Mouse (Mus musculus): ENCODE measurements at regions not wholly inside any gene's neighbourhood (a gene's known extent, or its start where the extent isn't known, plus 50 kb on each side); places are given as distances from the start of the nearest gene placed in this dataset. TPM values are rescaled to one million over a fixed set of nuclear protein-coding genes. Genes with fewer than 3 reads are reported as not detected.
A peak's percentile ranks its signal among the peaks of the same experiment; 100 is the strongest.

DNA sequence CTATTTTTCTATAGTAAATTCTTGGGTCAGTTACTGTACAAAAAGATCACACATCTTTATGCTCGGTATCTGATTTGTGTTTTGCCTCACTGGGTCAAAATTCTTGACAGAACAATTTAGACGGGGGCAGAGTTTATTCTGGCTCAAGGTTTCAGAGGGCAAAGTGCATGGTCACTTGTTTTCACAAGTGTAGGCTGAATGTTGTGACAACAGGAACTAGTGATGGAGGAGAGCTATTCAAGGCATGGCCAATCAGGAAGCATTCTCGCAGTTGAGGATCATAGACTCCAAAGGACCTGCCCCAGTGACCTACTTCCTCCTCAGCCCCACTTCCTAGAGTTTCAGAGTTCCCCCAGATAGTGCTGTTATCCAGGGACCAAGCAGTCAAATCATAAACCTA is 639.1 kb downstream of the Sox6 start:
- H3K9me3 ChIP-seq (ENCODE audit: low read length) = no peaks in the 10 kb centered on the region
- ATAC-seq = no peak

DNA sequence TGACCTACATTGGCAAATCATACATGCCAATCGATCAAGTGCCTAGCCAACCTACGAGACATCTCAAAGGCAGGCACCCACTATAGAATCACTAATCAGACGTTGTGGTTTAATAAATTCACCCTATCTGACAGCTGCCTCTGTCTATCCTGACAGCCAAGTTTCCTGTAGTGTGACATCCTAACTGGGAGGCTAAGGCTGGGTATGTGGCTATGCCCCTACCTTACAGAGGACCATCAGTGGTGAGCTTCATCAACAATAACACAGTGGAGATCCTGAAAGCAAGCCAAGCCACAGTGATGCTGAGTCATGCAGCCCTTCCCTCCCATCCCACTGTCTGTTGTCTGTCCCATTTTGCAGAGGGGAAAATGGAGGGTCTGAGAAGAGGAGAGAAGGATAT is 630.7 kb downstream of the Sox6 start:
- H3K4me1 ChIP-seq (ENCODE audit: insufficient read depth, low read depth, low read length) = no peaks in the 10 kb centered on the region
- TF ChIP-seq EP300 (IDR thresholded peaks at IDR 0.05) (no peak), CTCF (IDR thresholded peaks at IDR 0.05) (no peak)
- no peaks in the 10 kb centered on the region for H3K27me3 ChIP-seq (replicated peaks; ENCODE audit: insufficient read depth, low read length)
- no peak overlapping the region for H3K27ac ChIP-seq (ENCODE audit: low read length)
- no peak overlapping the region for H3K4me2 ChIP-seq (replicated peaks; ENCODE audit: low read depth, low read length)
- no peak overlapping the region for H3K4me3 ChIP-seq (ENCODE audit: low read depth, low read length)
- no peak for ATAC-seq
- WGBS = 78% methylated on average over 3 of the region's 3 CpGs
- H3K9me3 ChIP-seq (ENCODE audit: low read length) = no peaks in the 10 kb centered on the region
- H3K36me3 ChIP-seq (ENCODE audit: insufficient read depth, low read length) = no peaks in the 10 kb centered on the region
- H3K9ac ChIP-seq (replicated peaks; ENCODE audit: low read depth) = no peak overlapping the region
- DNase-seq (ENCODE audit: low spot score) = no peak

More for the DNA sequence above, 639.1 kb downstream of the Sox6 start:
- H3K4me3 ChIP-seq (ENCODE audit: low read depth, low read length) = no peak overlapping the region
- H3K36me3 ChIP-seq (ENCODE audit: insufficient read depth, low read length) = no peaks in the 10 kb centered on the region
- no peaks in the 10 kb centered on the region for H3K4me1 ChIP-seq (ENCODE audit: insufficient read depth, low read depth, low read length)
- no peak for DNase-seq (ENCODE audit: low spot score)
- H3K27ac ChIP-seq (ENCODE audit: low read length) = no peak overlapping the region
- 46% methylated on average over 3 of the region's 3 CpGs for WGBS
- H3K4me2 ChIP-seq (replicated peaks; ENCODE audit: low read depth, low read length) = no peak overlapping the region
- no peak overlapping the region for H3K9ac ChIP-seq (replicated peaks; ENCODE audit: low read depth)
- TF ChIP-seq EP300 (IDR thresholded peaks at IDR 0.05) = no peak
- no peak for TF ChIP-seq CTCF (IDR thresholded peaks at IDR 0.05)
- H3K27me3 ChIP-seq (replicated peaks; ENCODE audit: insufficient read depth, low read length) = no peaks in the 10 kb centered on the region

DNA sequence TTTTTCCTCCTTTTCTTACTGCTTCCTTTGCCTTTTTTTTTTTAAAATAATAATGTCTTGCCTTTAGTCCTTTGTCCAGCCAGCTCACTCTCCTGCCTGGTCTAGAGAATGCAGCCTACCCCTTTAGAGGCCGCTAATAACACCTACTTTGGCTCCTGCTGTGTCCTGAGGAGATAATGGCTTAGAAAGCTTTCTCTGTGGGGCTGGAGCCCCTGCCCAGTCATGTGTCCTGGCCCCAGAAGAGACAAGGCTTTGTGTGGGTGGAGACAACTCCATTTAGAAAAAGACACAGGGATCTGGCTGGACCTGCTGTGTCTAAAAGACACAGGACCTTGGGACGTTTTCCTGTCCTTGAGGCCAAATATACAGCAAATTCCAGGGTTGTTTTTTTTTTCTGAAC is 629.7 kb downstream of the Sox6 start:
- Histone ChIP-seq H3K27ac (ENCODE audit: low read length) (no peak overlapping the region), H3K9me3 (ENCODE audit: low read length) (no peaks in the 10 kb centered on the region), H3K4me1 (ENCODE audit: insufficient read depth, low read depth, low read length) (no peaks in the 10 kb centered on the region), H3K4me3 (ENCODE audit: low read depth, low read length) (no peak overlapping the region), H3K27me3 (replicated peaks; ENCODE audit: insufficient read depth, low read length) (no peaks in the 10 kb centered on the region), H3K36me3 (ENCODE audit: insufficient read depth, low read length) (no peaks in the 10 kb centered on the region), H3K9ac (replicated peaks; ENCODE audit: low read depth) (no peak overlapping the region), H3K4me2 (replicated peaks; ENCODE audit: low read depth, low read length) (no peak overlapping the region)
- 55% methylated on average over 2 of the region's 2 CpGs for WGBS
- DNase-seq (ENCODE audit: low spot score) (no peak), ATAC-seq (no peak)
- TF ChIP-seq EP300 (IDR thresholded peaks at IDR 0.05) = no peak
- no peak for TF ChIP-seq CTCF (IDR thresholded peaks at IDR 0.05)

DNA sequence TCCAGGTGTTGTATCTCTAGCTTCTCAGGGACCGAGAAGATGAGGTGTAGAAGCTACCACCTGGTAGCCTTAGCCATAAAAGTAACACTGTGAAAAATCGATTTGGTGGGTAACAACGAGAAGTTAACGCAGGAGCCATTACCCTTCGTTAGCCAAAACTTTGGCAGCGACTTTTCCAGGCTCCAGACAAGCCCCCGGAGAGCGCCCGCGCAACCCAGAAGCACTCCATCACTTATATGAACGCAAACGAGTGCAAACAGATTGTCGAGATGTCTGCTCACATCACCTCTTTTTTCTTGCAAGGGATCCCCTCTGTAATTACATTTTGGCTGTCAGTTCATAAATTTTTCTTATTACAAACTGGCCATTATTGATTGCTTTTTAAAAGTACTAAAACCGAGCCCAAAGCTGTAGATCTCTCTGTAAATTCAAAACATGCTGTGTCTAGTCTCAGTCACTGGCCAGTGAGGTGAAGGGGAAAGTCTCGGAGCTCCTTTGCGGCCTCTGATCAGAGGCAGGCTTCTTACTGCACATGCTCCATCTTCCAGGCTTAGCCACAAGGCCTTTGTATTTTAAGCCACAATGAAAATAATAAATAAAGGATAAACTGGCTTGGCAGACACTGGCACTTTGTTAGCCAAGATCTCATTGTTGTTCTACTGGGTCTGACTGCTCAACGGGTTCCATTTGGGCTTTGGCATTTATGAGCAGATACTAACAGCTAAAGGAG is 627.9 kb downstream of the Sox6 start:
- Histone ChIP-seq H3K9ac (replicated peaks; ENCODE audit: low read depth) (no peak overlapping the region), H3K4me2 (replicated peaks; ENCODE audit: low read depth, low read length) (no peak overlapping the region), H3K4me1 (ENCODE audit: insufficient read depth, low read depth, low read length) (no peaks in the 10 kb centered on the region), H3K27ac (ENCODE audit: low read length) (no peak overlapping the region), H3K9me3 (ENCODE audit: low read length) (no peaks in the 10 kb centered on the region), H3K27me3 (replicated peaks; ENCODE audit: insufficient read depth, low read length) (no peaks in the 10 kb centered on the region), H3K4me3 (ENCODE audit: low read depth, low read length) (no peak overlapping the region), H3K36me3 (ENCODE audit: insufficient read depth, low read length) (no peaks in the 10 kb centered on the region)
- peak; percentile 25 for DNase-seq (ENCODE audit: low spot score)
- TF ChIP-seq EP300 (IDR thresholded peaks at IDR 0.05) (no peak), CTCF (IDR thresholded peaks at IDR 0.05) (no peak)
- ATAC-seq = no peak
- 55% methylated on average over 17 of the region's 17 CpGs for WGBS

DNA sequence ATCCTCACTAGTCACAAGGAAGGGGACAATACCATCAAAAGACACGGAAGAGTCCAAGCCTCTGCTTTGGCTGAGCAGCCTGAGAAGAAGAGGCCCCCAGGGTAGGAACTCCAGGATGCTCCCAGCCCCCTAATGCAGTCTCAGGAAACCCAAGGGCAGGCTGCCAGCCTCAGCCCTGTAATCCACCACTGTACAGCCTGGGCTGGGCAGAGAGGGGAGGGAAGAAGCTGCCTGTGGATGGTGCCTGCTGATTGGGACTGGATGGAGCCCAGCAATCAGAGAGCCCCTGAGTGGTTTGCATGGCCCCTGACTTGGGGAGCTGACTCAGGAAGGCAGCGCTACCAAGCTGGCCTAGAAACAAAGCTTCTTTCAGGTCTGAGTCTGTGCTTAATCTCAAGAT is 627.1 kb downstream of the Sox6 start:
- Histone ChIP-seq H3K27me3 (replicated peaks; ENCODE audit: insufficient read depth, low read length) (no peaks in the 10 kb centered on the region), H3K27ac (ENCODE audit: low read length) (no peak overlapping the region), H3K4me3 (ENCODE audit: low read depth, low read length) (no peak overlapping the region), H3K9ac (replicated peaks; ENCODE audit: low read depth) (no peak overlapping the region), H3K9me3 (ENCODE audit: low read length) (no peaks in the 10 kb centered on the region), H3K4me1 (ENCODE audit: insufficient read depth, low read depth, low read length) (no peaks in the 10 kb centered on the region), H3K36me3 (ENCODE audit: insufficient read depth, low read length) (no peaks in the 10 kb centered on the region), H3K4me2 (replicated peaks; ENCODE audit: low read depth, low read length) (no peak overlapping the region)
- ATAC-seq (peak; percentile 47), DNase-seq (ENCODE audit: low spot score) (peak; percentile 19)
- no peak for TF ChIP-seq EP300 (IDR thresholded peaks at IDR 0.05)
- no peak for TF ChIP-seq CTCF (IDR thresholded peaks at IDR 0.05)
- 34% methylated on average over 2 of the region's 2 CpGs for WGBS

DNA sequence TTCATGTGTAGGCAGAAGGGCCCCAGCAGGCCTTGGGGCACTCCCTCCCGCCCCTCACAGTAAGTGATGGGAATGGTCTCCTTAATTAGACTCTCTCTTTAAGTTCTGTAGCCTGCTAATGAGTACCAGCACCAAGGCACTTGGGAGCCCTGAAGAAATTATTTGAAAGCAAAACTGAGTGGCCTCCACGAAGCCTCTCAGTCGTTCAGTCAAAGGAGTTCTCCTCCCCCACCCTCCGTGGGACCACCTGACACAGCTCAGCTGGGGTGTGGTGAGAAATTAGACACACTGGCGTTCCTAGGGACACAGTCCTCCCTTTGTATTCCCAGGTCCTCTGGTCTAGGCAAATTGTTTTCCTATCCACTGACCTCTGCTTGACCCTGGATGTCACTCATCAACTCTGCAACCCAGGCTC is 623.4 kb downstream of the Sox6 start:
- 27% methylated on average over 5 of the region's 5 CpGs for WGBS
- Histone ChIP-seq H3K9ac (replicated peaks; ENCODE audit: low read depth) (no peak overlapping the region), H3K4me2 (replicated peaks; ENCODE audit: low read depth, low read length) (no peak overlapping the region), H3K4me1 (ENCODE audit: insufficient read depth, low read depth, low read length) (no peaks in the 10 kb centered on the region), H3K4me3 (ENCODE audit: low read depth, low read length) (no peak overlapping the region), H3K36me3 (ENCODE audit: insufficient read depth, low read length) (no peaks in the 10 kb centered on the region), H3K9me3 (ENCODE audit: low read length) (no peaks in the 10 kb centered on the region), H3K27ac (ENCODE audit: low read length) (no peak overlapping the region), H3K27me3 (replicated peaks; ENCODE audit: insufficient read depth, low read length) (no peaks in the 10 kb centered on the region)
- DNase-seq (ENCODE audit: low spot score) (no peak), ATAC-seq (no peak)
- TF ChIP-seq EP300 (IDR thresholded peaks at IDR 0.05) = no peak
- TF ChIP-seq CTCF (IDR thresholded peaks at IDR 0.05) = no peak

Small RNAs in the stretch of these regions (microRNA-seq; reads per million reads assigned to microRNA genes)
- gene Gm27684 = not detected
